Mouse (Mus musculus): ENCODE results near the gene Dnmt3a. TPM values are rescaled to one million over a fixed set of nuclear protein-coding genes. Genes with fewer than 3 reads are reported as not detected.

Gene Dnmt3a
- total and polyA plus RNA-seq, 3 experiments: 13.6 to 56.0 (median 50.9) TPM

DNA sequence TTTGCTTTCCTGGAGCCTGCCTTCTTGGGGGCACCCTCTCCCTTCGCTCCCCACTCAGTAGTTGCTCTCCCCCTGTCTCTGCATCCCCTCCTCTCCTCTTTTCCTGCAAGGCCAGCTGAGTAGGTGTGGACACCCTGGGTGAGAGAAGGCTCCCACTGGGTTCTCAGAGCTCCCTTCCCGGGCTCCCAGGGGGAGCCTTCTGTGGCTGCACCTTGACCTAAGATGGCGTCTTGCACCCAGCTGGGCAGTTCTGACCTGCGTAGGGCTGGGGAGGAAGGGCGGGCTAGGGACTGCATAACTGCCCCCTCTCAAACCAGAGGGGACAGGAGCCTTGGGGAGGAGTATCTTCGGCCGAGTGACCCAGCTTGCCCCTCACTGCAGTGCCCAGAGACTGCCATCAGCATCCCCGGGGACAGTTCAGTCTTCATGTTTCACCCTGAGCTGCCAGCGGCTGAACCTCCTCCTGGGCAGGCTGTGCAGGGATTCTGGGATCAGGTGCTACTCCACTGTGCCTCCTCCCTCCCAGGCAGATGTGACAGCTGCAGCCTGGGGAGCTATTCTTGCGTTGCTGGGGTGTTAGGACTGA, 2.7 kb downstream of the Dnmt3a start:
- peak; percentile 52 to 64 for DNase-seq
- H3K4me1 ChIP-seq (ENCODE audit: control insufficient read depth, insufficient read depth, low read length): peaks cover 26% of the 10 kb centered on the region
- H3K4me3 ChIP-seq: peak overlapping the region; percentile 80
- peak overlapping the region; percentile 93 for H3K27ac ChIP-seq
- H3K9ac ChIP-seq (ENCODE audit: low read depth, low read length): peak overlapping the region; percentile 97
- WGBS: 10% methylated on average over 10 of the region's 10 CpGs
- H3K79me2 ChIP-seq (replicated peaks; ENCODE audit: control insufficient read depth, insufficient read depth, low read length): peaks cover 1% of the 10 kb centered on the region; the same call in 1 of the 2 replicates
- H3K36me3 ChIP-seq (ENCODE audit: control insufficient read depth, insufficient read depth, low read length): no peaks in the 10 kb centered on the region
- H3K27me3 ChIP-seq (ENCODE audit: control insufficient read depth, insufficient read depth, low read length): no peaks in the 10 kb centered on the region
- TF ChIP-seq POLR2A (IDR thresholded peaks at IDR 0.05; ENCODE audit: insufficient read depth, low read depth, low read length) (no peak), EP300 (IDR thresholded peaks at IDR 0.05; ENCODE audit: insufficient read depth, low read depth, low read length) (no peak), CTCF (IDR thresholded peaks at IDR 0.05) (no peak)
- intact Hi-C loops (cut with DNase I): loop anchor here (2.0 to 5.0 kb wide), 2 partner anchors 26 to 64 kb away; no protein-coding TSS in a partner anchor

DNA sequence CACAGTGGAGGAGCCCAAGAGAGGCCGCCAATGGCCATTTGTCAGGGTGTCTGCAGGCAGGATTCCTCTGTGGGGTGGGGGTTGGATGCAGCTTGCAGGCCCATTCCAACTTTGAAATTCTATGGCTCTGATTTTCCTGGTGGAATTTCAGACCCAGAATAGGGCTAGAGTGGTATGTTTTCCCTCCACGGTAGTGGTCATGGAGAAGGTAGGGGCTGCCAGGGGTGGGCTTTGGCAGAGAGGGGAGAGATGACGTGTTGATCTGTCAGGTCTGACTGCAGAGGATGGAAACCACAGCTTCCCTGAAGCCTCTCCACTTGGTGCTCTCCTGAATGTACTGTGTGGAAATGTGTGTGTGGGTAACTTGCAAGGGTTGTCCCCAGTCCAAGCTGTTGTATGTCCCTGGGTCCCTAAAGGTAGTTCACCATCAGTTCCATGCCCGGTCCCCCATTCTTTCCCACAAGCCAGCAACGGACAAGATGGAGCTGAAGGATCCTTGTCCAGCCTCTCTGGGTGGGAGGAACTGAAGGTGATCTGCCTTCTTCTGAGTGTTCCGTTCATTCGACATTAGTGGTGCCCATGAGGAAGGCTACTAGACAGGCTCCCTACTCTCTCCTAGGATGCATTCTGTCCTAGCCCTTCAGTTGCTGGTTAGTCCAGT, 3.8 kb downstream of the Dnmt3a start:
- Histone ChIP-seq H3K4me3 (no peak overlapping the region), H3K27me3 (ENCODE audit: control insufficient read depth, insufficient read depth, low read length) (no peaks in the 10 kb centered on the region), H3K27ac (no peak overlapping the region), H3K9ac (ENCODE audit: low read depth, low read length) (no peak overlapping the region), H3K4me1 (ENCODE audit: control insufficient read depth, insufficient read depth, low read length) (peaks cover 29% of the 10 kb centered on the region), H3K79me2 (replicated peaks; ENCODE audit: control insufficient read depth, insufficient read depth, low read length) (peaks cover 1% of the 10 kb centered on the region; the same call in 1 of the 2 replicates), H3K36me3 (ENCODE audit: control insufficient read depth, insufficient read depth, low read length) (no peaks in the 10 kb centered on the region)
- WGBS: 52% methylated on average over 7 of the region's 7 CpGs
- intact Hi-C loops (cut with DNase I): loop anchor here (2.0 to 5.0 kb wide), 2 partner anchors 25 to 63 kb away; no protein-coding TSS in a partner anchor
- peak in 1 of 2 experiments; percentile 32 for DNase-seq
- TF ChIP-seq POLR2A (IDR thresholded peaks at IDR 0.05; ENCODE audit: insufficient read depth, low read depth, low read length): no peak
- no peak for TF ChIP-seq CTCF (IDR thresholded peaks at IDR 0.05)
- no peak for TF ChIP-seq EP300 (IDR thresholded peaks at IDR 0.05; ENCODE audit: insufficient read depth, low read depth, low read length)

DNA sequence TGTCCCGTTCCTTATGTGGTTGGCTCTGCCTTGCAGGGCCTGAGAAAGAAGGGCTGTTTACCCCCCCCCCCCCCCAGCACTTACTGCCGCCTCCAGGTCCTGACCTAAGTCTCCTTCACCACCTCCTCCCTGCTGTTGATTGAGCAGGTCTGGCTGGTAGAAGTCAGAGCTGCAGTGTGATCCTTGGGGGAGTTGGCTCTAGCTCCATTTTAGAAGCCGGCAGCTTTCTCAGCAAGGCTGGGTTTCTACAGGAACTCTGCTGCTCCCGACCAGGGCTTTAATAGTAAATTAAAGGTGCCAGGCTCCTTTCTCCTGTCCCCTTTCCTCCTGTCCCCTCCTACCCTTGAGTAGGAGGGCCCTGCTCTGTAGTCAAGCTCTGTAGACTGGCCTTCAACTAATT, 4.6 kb downstream of the Dnmt3a start:
- no peak overlapping the region for H3K9ac ChIP-seq (ENCODE audit: low read depth, low read length)
- H3K79me2 ChIP-seq (replicated peaks; ENCODE audit: control insufficient read depth, insufficient read depth, low read length): peaks cover 1% of the 10 kb centered on the region; the same call in 1 of the 2 replicates
- WGBS: 14% methylated on average over 4 of the region's 4 CpGs
- intact Hi-C loops (cut with DNase I): no loop called here
- no peak for TF ChIP-seq EP300 (IDR thresholded peaks at IDR 0.05; ENCODE audit: insufficient read depth, low read depth, low read length)
- TF ChIP-seq POLR2A (IDR thresholded peaks at IDR 0.05; ENCODE audit: insufficient read depth, low read depth, low read length): no peak
- TF ChIP-seq CTCF (IDR thresholded peaks at IDR 0.05): no peak
- H3K4me3 ChIP-seq: no peak overlapping the region
- peaks cover 34% of the 10 kb centered on the region for H3K4me1 ChIP-seq (ENCODE audit: control insufficient read depth, insufficient read depth, low read length)
- H3K27me3 ChIP-seq (ENCODE audit: control insufficient read depth, insufficient read depth, low read length): no peaks in the 10 kb centered on the region
- DNase-seq: no peak
- H3K27ac ChIP-seq: peak overlapping the region; percentile 36
- no peaks in the 10 kb centered on the region for H3K36me3 ChIP-seq (ENCODE audit: control insufficient read depth, insufficient read depth, low read length)

DNA sequence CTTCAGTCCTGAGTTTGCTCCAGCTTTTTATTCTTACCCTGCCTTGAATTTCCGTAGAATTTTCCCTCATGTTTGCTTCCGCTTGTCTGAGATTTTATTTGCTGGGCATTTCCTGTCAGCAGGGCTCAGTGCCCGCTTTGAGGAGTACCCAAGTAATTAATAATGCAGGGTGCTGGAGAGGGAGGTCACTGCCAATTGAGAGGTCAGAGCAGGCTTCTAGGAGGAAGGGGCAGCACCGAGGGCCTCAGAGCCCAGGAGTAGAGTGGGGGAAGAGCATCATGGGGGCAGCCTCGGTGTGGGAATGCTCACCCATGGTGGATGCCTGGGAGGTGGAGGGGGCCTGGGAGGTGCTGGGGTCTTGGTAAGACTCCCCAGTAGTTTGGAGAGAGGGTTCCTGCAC, 5.8 kb downstream of the Dnmt3a start:
- Histone ChIP-seq H3K27me3 (ENCODE audit: control insufficient read depth, insufficient read depth, low read length) (no peaks in the 10 kb centered on the region), H3K27ac (peak overlapping the region; percentile 38; the same call in 1 of the 2 replicates), H3K4me1 (ENCODE audit: control insufficient read depth, insufficient read depth, low read length) (peaks cover 35% of the 10 kb centered on the region), H3K4me3 (no peak overlapping the region), H3K9ac (ENCODE audit: low read depth, low read length) (no peak overlapping the region), H3K79me2 (replicated peaks; ENCODE audit: control insufficient read depth, insufficient read depth, low read length) (peaks cover 1% of the 10 kb centered on the region), H3K36me3 (ENCODE audit: control insufficient read depth, insufficient read depth, low read length) (no peaks in the 10 kb centered on the region)
- peak in 1 of 2 experiments; percentile 27 for DNase-seq
- intact Hi-C loops (cut with DNase I): no loop called here
- TF ChIP-seq CTCF (IDR thresholded peaks at IDR 0.05) (no peak), EP300 (IDR thresholded peaks at IDR 0.05; ENCODE audit: insufficient read depth, low read depth, low read length) (no peak), POLR2A (IDR thresholded peaks at IDR 0.05; ENCODE audit: insufficient read depth, low read depth, low read length) (no peak)
- 18% methylated on average over 5 of the region's 5 CpGs for WGBS

- Histone ChIP-seq H3K79me2 (replicated peaks; ENCODE audit: control insufficient read depth, insufficient read depth, low read length) (peaks cover 4% of the 10 kb centered on the region), H3K4me1 (ENCODE audit: control insufficient read depth, insufficient read depth, low read length) (peaks cover 39% of the 10 kb centered on the region), H3K36me3 (ENCODE audit: control insufficient read depth, insufficient read depth, low read length) (no peaks in the 10 kb centered on the region), H3K27ac (peak overlapping the region; percentile 47), H3K27me3 (ENCODE audit: control insufficient read depth, insufficient read depth, low read length) (no peaks in the 10 kb centered on the region), H3K4me3 (no peak overlapping the region), H3K9ac (ENCODE audit: low read depth, low read length) (peak overlapping the region; percentile 7; the same call in 1 of the 2 replicates)
- DNase-seq: peak in 1 of 2 experiments; percentile 33
- TF ChIP-seq EP300 (IDR thresholded peaks at IDR 0.05; ENCODE audit: insufficient read depth, low read depth, low read length) (no peak), CTCF (IDR thresholded peaks at IDR 0.05) (no peak), POLR2A (IDR thresholded peaks at IDR 0.05; ENCODE audit: insufficient read depth, low read depth, low read length) (no peak)
- WGBS: 17% methylated on average over 6 of the region's 6 CpGs
- intact Hi-C loops (cut with DNase I): no loop called here
These were observed 6.4 kb downstream of the Dnmt3a start for GRCm38 (mm10) chr12:3812251-3812650.

DNA sequence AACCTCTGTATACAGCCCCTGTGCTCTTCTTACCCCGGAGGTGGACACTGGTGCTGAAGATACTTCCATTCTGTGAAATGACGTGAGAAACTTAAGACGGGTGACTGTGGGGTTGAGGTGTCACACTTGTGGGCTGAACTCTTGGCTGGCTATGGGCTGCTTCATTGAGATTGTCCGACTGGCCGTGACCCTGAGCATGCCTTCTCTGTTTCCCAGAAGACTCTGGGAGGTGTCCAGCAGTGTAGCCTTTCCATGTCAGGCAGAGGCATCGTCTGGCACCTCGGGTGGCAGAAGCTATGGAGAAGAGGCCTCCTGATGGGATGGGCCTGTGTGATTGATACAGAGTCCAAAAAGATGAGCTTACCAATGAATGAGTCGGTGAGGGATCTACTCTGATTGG, 7.3 kb downstream of the Dnmt3a start:
- DNase-seq: no peak
- Histone ChIP-seq H3K4me3 (no peak overlapping the region), H3K27me3 (ENCODE audit: control insufficient read depth, insufficient read depth, low read length) (no peaks in the 10 kb centered on the region), H3K4me1 (ENCODE audit: control insufficient read depth, insufficient read depth, low read length) (peaks cover 46% of the 10 kb centered on the region), H3K79me2 (replicated peaks; ENCODE audit: control insufficient read depth, insufficient read depth, low read length) (peaks cover 7% of the 10 kb centered on the region), H3K36me3 (ENCODE audit: control insufficient read depth, insufficient read depth, low read length) (no peaks in the 10 kb centered on the region), H3K9ac (ENCODE audit: low read depth, low read length) (no peak overlapping the region), H3K27ac (no peak overlapping the region)
- intact Hi-C loops (cut with DNase I): no loop called here
- TF ChIP-seq EP300 (IDR thresholded peaks at IDR 0.05; ENCODE audit: insufficient read depth, low read depth, low read length) (no peak), POLR2A (IDR thresholded peaks at IDR 0.05; ENCODE audit: insufficient read depth, low read depth, low read length) (no peak), CTCF (IDR thresholded peaks at IDR 0.05) (no peak)
- 72% methylated on average over 8 of the region's 8 CpGs for WGBS
